Mouse (Mus musculus): ENCODE measurements around the gene Smtnl1. TPM values are rescaled to one million over a fixed set of nuclear protein-coding genes. Genes with fewer than 3 reads are reported as not detected.
A peak's percentile ranks its signal among the peaks of the same experiment; 100 is the strongest.

Smtnl1 gene
- not detected in 2 replicates for polyA plus RNA-seq (2015; fragmentation: Nextera tagmentation; extraction: Ambion mirVana)

DNA sequence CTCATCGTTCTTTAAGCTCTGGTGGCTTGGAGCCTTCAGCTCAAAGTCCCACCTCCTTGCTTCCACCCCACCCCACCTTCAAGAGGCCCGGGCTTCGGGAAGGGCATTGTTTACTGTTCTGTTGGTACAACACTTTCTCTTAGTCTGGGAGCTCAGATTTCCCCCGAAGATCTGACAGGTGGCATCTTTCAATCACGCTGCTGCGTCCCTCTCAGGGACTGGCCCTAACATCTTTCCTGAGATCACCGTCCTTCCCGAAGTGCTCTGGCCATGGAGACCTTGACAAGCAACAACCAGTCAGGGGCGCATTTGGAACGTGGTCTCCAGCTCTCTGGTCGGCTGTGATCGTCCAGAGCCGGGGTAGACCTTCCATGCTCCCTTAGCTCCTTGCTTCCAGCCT, at the start of gene Smtnl1:
TSS of gene Smtnl1 (minus strand) at position 101 of the 400 bp plus-strand sequence.
- Histone ChIP-seq H3K27me3 (replicated peaks) (peaks cover 5% of the 10 kb centered on the region; the same call in 1 of the 2 replicates), H3K9ac (no peak within 1 kb of the TSS), H3K9me3 (no peaks in the 10 kb centered on the region), H3K27ac (no peak within 1 kb of the TSS), H3K36me3 (replicated peaks) (no peaks in the 10 kb centered on the region), H3K4me2 (no peak within 1 kb of the TSS), H3K4me3 (no peak within 1 kb of the TSS), H3K4me1 (peaks cover 6% of the 10 kb centered on the region)
- ATAC-seq (replicated peaks): no peak
- 70% methylated on average over 13 of the region's 13 CpGs for WGBS

DNA sequence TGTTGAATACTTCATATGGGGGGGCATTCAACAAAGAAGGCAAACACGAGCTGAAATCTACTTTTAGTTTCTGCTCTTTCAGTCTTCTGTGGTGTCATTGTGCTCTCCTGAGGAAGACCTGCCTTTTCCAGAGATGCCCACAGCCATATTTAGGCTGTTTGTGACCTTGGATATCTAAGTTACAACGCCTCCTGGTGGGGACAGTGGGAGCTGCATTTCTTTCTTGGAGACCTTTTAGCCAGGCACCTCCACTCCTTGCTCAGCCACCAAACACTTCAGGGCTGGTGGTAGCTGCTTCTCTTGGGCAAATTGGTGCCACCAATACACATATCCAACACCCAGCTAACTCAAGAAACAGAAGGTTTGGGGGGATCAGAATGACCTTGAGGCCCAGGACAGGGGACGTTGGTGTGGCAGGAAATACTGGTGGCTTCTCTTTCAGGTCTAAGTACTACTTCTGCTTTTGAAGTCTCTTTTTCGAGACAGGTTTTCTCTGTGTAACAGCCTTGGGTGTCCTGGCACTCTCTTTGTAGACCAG, 48.2 kb upstream of the Smtnl1 start:
- peaks cover 76% of the 10 kb centered on the region for H3K27me3 ChIP-seq (replicated peaks)
- WGBS: 71% methylated on average over 4 of the region's 4 CpGs
- no peaks in the 10 kb centered on the region for H3K9me3 ChIP-seq
- H3K4me3 ChIP-seq: no peak overlapping the region
- H3K27ac ChIP-seq: no peak overlapping the region
- ATAC-seq (replicated peaks): no peak
- no peak overlapping the region for H3K9ac ChIP-seq
- no peaks in the 10 kb centered on the region for H3K36me3 ChIP-seq (replicated peaks)
- H3K4me2 ChIP-seq: no peak overlapping the region
- peaks cover 19% of the 10 kb centered on the region for H3K4me1 ChIP-seq

DNA sequence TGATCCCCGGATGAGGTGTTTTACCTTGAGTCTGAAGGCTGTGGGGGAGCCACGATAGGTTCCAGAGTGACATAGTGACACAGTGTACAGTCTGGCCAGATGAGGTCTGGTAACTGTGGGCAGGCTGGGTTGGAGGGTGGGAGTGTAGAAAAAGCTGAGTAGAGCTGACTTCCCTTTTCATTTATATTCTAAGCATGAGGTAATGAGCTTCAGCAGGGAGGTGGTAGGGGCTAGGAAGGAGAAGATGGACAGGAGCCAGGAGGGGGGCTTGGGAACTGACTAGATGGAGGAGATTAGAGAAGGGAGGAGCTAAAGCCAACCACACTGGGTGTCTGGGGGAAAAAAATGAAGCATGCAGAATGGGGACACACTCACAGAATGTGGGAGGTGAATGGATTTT, 46.5 kb upstream of the Smtnl1 start:
- 73% methylated on average over 2 of the region's 2 CpGs for WGBS
- Histone ChIP-seq H3K9me3 (no peaks in the 10 kb centered on the region), H3K4me3 (no peak overlapping the region), H3K27me3 (replicated peaks) (peaks cover 70% of the 10 kb centered on the region), H3K4me2 (no peak overlapping the region), H3K27ac (no peak overlapping the region), H3K36me3 (replicated peaks) (no peaks in the 10 kb centered on the region), H3K9ac (no peak overlapping the region), H3K4me1 (peaks cover 20% of the 10 kb centered on the region)
- ATAC-seq (replicated peaks): no peak

DNA sequence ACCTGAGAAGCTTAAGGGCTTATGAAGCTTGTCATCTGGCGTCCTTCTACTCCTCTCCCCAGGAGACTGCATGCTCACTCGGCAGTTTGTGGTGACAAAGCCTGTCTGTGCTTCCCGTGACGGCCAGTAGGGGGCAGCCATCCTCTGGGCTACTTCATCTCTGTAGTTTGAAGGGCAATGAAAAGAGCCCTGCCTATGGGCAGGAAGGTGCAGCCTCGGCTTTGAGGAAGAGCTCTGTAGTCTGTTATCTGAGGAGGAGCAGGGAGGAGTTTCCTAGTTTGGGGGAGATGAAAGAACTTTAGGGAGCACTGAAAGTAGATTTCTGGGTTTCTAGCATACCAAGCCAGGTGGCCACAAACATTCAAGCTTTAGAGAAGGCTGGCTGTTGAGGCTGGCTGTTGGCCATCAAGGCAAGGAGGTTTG, 46.1 kb upstream of the Smtnl1 start:
- Histone ChIP-seq H3K9ac (no peak overlapping the region), H3K4me3 (no peak overlapping the region), H3K4me2 (no peak overlapping the region), H3K9me3 (no peaks in the 10 kb centered on the region), H3K27ac (no peak overlapping the region), H3K36me3 (replicated peaks) (no peaks in the 10 kb centered on the region), H3K27me3 (replicated peaks) (peaks cover 66% of the 10 kb centered on the region), H3K4me1 (peaks cover 20% of the 10 kb centered on the region)
- ATAC-seq (replicated peaks): no peak
- 5% methylated on average over 5 of the region's 5 CpGs for WGBS

DNA sequence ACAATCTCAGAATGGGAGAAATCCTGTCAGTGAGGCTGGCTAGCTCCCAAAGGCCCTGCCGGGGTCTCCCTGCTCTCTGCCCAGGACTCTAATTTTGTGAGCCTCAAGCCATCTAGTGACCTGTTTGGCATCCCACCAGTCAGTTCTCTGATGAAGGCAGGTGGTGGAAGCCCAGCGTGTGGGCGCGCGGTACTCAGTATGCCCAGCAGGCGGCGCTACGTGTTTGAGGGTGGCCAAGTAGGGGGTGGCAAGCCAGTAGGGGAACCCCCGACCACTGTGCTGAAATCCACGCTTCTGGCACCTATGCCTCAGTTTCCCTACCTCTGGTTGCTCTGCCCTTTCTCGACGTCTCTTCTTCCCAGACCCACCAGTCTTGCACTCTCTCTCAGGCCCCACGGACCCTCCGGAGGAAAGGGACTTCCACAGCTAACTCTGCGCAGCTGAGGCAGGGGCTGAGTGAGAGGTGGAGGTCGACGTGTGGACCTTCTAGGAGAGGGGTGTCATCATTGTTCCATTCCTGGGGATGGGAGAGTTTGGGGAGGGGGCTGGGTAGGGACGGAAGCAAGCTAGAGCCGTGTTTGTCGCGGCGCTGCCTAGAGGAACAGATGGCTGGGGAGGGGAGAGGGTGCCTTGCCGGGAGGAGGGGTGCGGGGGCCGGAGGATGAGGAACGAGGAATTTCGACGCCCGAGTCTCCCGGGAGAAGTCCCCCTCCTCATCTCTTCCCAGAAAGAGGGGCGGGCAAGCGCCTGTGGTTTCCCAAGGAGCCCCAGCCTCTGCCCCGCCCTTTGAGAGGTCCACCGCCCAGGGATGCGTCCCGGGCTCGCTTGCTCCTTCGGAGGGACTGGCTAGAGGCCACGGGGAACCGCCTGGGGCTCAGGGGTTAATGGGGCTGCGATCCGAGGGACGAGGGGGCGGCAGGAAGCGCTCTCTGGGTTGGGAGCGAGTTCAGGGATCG, 43.4 kb upstream of the Smtnl1 start:
- H3K4me3 ChIP-seq: peak overlapping the region; percentile 36
- peak overlapping the region; percentile 79 for H3K4me2 ChIP-seq
- H3K36me3 ChIP-seq (replicated peaks): no peaks in the 10 kb centered on the region
- peaks cover 9% of the 10 kb centered on the region for H3K4me1 ChIP-seq
- H3K9ac ChIP-seq: peak overlapping the region; percentile 36; the same call in 1 of the 2 replicates
- ATAC-seq (replicated peaks): peak; percentile 55
- WGBS: under 1% methylated on average over 47 of the region's 47 CpGs
- H3K27ac ChIP-seq: no peak overlapping the region
- H3K9me3 ChIP-seq: no peaks in the 10 kb centered on the region
- H3K27me3 ChIP-seq (replicated peaks): peaks cover 41% of the 10 kb centered on the region

DNA sequence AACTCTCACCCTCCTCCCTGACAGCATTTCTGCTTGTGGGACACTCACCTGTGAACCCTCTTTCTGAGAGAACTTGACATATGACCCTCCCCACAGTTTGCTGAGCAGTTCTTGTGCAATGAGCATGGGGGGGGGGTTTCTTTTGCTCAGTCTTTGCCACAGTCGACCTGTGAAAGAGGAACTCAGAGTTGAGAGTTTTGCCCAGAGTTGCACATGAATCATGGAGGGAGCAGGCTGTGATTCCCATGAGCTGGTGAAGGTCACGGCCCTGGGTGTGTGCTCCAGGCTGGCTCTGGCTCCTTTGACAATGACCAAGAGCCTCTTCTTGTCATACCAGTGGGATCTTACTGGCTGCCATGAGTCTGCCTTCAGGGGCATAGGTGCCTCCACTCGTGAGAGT, 39.8 kb upstream of the Smtnl1 start:
- no peak for ATAC-seq (replicated peaks)
- Histone ChIP-seq H3K4me3 (no peak overlapping the region), H3K4me1 (peaks cover 9% of the 10 kb centered on the region), H3K27me3 (replicated peaks) (peaks cover 15% of the 10 kb centered on the region), H3K27ac (no peak overlapping the region), H3K4me2 (no peak overlapping the region), H3K36me3 (replicated peaks) (no peaks in the 10 kb centered on the region), H3K9me3 (no peaks in the 10 kb centered on the region), H3K9ac (no peak overlapping the region)
- 86% methylated on average over 3 of the region's 3 CpGs for WGBS

DNA sequence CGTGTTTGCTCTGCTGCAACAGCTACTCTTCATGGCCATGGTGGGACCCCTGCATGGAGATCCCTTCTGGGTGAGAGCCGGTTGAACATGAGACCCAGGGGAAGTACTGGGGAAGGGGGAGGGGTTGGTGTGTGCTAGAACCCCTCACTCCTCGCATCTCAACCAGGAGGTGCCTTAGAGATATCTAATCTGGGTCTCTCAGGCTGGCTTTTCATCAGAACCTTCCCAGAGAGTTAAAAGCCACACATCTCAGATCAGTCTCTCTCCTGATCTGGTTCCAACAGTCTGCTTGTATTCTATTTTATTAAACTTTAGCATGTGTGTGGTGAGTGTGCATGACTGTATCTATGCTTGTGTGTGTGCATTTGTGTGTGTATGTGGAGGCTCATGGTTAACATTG, 39.0 kb upstream of the Smtnl1 start:
- peaks cover 8% of the 10 kb centered on the region for H3K4me1 ChIP-seq
- H3K36me3 ChIP-seq (replicated peaks): no peaks in the 10 kb centered on the region
- H3K27me3 ChIP-seq (replicated peaks): peaks cover 11% of the 10 kb centered on the region
- 90% methylated on average over 3 of the region's 3 CpGs for WGBS
- H3K9ac ChIP-seq: no peak overlapping the region
- no peak overlapping the region for H3K27ac ChIP-seq
- H3K4me3 ChIP-seq: no peak overlapping the region
- no peaks in the 10 kb centered on the region for H3K9me3 ChIP-seq
- no peak overlapping the region for H3K4me2 ChIP-seq
- ATAC-seq (replicated peaks): no peak

DNA sequence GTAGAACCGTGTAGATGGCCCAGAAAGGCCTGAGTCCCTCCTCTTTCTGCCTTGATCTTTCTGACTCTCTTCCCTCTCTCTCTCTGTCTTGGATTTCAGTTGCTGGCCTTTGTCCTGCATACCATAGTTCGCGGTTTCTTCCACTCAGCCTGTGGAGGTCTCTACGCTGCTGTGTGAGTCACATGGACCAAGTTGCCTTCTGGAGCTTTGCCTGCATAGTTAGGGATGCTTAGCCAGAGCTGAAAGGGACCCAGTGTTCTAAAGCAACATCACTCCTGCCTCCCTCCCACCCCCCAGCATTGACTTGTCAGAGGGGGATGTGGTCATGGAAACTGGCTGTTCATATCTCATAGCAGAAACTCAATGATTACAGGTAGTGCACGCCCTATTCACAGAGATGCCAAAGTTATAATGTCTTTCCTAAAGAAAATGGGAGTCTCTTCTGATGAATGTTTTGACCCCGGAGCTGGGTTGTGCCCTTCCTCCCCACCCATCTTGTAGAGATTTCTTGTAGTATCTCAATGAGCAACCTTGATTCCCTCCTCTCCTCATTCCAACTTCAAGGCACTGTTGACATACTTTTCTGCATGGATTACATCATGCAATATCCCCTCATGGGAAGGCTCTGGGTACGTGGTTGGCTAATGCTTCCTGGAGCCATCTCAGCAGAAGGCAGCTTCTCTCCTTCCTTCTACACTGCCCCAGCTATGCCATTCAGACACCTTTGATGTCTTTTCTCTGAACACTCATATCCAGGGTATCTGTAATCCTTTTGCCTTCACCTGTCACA, 37.7 kb upstream of the Smtnl1 start:
- ATAC-seq (replicated peaks): no peak
- Histone ChIP-seq H3K4me2 (no peak overlapping the region), H3K36me3 (replicated peaks) (no peaks in the 10 kb centered on the region), H3K9ac (no peak overlapping the region), H3K4me3 (no peak overlapping the region), H3K27me3 (replicated peaks) (no peaks in the 10 kb centered on the region), H3K4me1 (no peaks in the 10 kb centered on the region), H3K27ac (no peak overlapping the region), H3K9me3 (no peaks in the 10 kb centered on the region)
- WGBS: 82% methylated on average over 7 of the region's 7 CpGs

DNA sequence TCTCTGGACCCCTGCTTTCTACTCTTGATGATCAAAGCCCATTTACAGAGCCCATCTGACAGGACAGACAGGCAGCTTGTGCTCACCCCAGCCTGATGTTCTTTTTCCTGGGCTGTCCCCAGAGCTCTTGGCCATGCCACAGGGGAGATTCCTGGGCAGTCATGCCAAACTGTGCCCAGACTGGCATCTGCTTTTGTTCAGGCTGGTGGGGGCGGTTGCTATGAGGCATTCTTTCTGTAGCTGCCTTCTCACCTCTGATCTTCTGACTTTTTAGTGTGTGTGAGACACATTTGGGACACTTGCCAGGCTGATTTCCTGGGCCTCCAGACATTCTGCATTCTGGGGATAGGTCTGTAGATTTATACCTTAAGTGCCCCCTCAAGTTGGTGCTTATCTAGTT, 36.1 kb upstream of the Smtnl1 start:
- no peak overlapping the region for H3K4me2 ChIP-seq
- no peak overlapping the region for H3K27ac ChIP-seq
- no peaks in the 10 kb centered on the region for H3K27me3 ChIP-seq (replicated peaks)
- H3K36me3 ChIP-seq (replicated peaks): no peaks in the 10 kb centered on the region
- H3K9me3 ChIP-seq: no peaks in the 10 kb centered on the region
- H3K4me3 ChIP-seq: no peak overlapping the region
- H3K9ac ChIP-seq: no peak overlapping the region
- H3K4me1 ChIP-seq: no peaks in the 10 kb centered on the region
- WGBS: 90% methylated on average over 1 of the region's 1 CpGs
- ATAC-seq (replicated peaks): no peak

DNA sequence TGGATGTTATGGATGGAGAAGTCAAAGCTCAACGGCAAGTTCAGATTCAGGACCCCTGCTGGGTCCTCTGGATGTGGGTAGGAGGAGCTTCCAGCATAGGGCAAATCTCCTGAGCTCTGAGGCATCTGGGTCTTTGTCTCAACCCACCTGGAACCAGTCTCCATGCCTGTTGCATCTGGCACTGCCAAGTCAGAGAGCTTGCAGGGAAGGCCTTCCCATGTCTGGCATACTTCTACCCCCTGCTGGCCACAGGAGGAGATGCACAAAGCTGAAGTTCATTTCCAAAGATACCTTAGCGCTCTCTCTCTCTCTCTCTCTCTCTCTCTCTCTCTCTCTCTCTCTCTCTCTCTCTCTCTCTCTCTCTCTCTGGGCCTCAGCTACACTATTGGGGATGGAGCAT, 33.3 kb upstream of the Smtnl1 start:
- peak; percentile 76; the same call in 1 of the 2 replicates for ATAC-seq (replicated peaks)
- Histone ChIP-seq H3K27me3 (replicated peaks) (no peaks in the 10 kb centered on the region), H3K4me2 (no peak overlapping the region), H3K4me3 (no peak overlapping the region), H3K27ac (no peak overlapping the region), H3K4me1 (0 out of 2 replicates have a peak, but pooled peaks cover 4% of the 10 kb centered on the region), H3K9me3 (no peaks in the 10 kb centered on the region), H3K9ac (no peak overlapping the region), H3K36me3 (replicated peaks) (no peaks in the 10 kb centered on the region)
- WGBS: 62% methylated on average over 2 of the region's 2 CpGs

DNA sequence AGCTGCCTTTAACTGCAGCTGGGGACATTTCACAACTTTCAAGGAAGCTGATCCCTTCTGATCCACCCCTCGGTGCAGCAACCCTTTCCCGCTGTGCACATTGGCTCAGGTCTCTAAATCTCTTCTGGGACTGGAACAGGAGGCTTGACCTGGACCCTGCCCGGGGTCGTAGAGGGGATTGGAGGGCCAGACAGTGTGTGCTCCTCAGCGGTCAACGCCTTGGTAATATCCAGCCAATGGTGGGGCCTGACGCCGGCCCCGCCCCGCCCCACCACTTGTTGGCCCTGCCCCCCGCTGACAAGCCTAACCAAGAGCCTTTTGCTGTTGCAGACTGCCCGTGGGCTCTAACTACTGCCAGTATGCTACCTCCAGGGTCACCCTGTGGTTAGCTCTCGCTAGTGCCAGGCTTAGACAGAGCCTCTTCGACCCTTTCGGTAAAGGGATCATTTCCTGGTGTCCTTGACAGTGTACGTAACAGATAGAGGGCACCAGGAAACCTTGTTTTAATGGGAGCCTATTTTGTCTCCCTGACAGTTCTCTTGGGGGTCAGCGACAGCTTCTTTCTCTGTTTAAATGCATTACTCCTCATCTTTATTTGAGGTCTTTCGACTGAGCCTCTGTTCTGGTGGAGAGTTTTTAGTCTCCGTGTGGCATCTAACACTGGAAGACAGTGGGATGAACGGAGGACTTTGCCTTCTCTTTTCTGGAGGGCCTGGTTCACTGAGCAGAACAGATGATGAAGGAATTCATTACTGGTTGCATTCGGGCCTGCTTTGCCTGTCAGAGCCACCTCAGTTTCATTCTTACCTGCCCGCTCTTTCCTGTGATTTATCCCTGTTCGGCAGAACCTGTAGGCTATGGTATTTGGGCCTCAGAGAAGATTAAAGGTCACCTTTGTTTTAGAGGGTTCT, 28.9 kb upstream of the Smtnl1 start:
- Histone ChIP-seq H3K9ac (no peak overlapping the region), H3K9me3 (no peaks in the 10 kb centered on the region), H3K4me2 (peak overlapping the region; percentile 22; the same call in 1 of the 2 replicates), H3K27ac (no peak overlapping the region), H3K4me1 (0 out of 2 replicates have a peak, but pooled peaks cover 4% of the 10 kb centered on the region), H3K4me3 (no peak overlapping the region), H3K27me3 (replicated peaks) (no peaks in the 10 kb centered on the region), H3K36me3 (replicated peaks) (no peaks in the 10 kb centered on the region)
- peak; percentile 31; the same call in 1 of the 2 replicates for ATAC-seq (replicated peaks)
- 29% methylated on average over 23 of the region's 23 CpGs for WGBS

Data from midbrain, embryonic 15.5 days (tissue).